Mouse (Mus musculus): ENCODE measurements around the gene Rab44.
"Not testable (repeated sequence)": the region's sequence is repeated elsewhere in the genome, so short reads cannot be mapped to it uniquely, and the experiment has no call there.

Gene Rab44

DNA sequence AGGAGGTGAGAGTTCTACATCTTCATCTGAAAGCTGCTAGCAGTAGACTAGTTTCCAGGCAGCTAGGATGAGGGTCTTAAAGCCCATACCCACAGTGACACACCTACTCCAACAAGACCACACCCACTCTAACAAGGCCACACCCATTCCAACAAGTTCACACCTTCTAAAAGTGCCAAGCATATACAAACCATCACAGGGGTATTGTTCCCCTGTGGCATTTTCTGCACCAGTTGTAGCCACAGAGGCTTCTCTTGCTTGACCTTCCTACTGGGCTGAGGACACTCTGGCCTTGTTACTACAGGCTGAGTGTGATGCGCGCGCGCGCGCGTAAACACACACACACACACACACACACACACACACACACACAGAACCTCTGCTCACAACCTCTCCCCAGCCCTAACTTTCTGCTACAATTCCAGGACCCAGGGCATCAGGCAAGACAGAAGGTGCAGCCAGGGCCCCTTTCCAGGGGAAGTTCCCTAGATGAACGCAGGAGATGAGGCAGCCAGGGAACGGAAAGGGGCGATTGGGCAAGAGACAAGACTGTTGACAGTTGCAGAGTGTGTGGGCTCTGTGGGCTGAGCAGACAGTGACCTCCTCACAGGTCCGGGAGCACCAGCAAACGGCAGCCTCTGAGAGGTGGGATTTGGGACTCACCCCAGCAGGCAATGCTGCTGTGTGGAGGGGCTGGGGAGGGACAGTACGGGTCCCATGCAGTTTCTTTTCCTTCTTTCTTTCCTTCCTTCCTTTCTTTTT lies at the start of gene Rab44:
Rab44 (plus strand) TSS at position 555 of the 762 bp plus-strand sequence.
- in situ Hi-C loops (cut with MboI): no loop called here

DNA sequence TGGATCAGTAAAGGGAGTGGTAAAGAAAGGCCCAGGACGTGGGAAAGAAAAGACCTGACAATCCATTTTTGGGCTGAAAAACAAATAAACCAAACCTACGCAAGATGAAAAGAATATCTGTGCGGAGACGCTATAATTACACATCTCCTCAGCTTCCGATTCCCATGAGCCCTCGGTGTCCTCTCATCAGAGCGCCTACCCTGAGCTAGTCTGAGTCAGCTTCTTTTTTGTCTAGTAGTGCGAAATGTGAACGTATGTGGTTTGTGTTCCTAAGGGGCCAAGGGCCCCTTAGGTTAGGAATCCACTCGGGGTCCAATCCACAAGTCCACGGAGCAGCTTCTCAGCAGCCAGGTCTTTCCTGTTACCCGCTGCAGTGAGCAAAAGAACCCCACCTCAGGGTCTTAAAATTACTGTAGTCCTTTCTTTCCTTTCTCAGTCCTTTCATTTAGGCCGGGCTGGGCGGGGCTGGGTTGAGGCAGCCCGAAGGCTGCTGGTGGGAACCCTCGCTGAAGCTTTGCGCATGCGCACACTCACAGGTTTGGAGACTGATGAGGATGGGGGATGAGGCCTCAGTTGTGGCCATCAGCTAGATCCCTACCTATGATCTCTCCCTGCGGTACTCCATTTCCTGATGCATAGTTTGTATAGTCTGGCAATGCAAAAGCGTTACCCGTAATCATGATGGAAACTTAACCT lies 48.6 kb upstream of the Rab44 start:
- in situ Hi-C loops (cut with MboI): no loop called here

- in situ Hi-C loops (cut with MboI): no loop called here
Observed at GRCm38 (mm10) chr17:29065971-29066370, 48.0 kb upstream of the Rab44 start.

- in situ Hi-C loops (cut with MboI): not testable (repeated sequence)
Observed at GRCm38 (mm10) chr17:29067416-29067815, 46.5 kb upstream of the Rab44 start.

DNA sequence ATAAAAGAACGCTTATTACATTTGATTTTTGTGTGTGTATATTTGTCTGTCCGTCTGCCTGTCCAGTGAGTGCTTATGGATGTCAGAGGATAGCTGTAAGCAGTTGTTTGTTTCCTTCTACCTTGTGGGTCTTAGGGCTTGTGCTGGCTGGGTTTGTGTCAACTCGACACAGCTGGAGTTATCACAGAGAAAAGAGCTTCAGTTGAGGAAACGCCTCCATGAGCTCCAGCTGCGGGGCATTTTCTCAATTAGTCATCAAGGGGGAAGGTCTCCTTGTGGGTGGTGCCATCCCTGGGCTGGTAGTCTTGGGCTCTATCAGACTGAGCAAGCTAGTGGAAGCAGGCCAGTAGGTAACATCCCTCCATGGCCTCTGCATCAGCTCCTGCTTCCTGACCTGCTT lies 46.1 kb upstream of the Rab44 start:
- in situ Hi-C loops (cut with MboI): no loop called here

DNA sequence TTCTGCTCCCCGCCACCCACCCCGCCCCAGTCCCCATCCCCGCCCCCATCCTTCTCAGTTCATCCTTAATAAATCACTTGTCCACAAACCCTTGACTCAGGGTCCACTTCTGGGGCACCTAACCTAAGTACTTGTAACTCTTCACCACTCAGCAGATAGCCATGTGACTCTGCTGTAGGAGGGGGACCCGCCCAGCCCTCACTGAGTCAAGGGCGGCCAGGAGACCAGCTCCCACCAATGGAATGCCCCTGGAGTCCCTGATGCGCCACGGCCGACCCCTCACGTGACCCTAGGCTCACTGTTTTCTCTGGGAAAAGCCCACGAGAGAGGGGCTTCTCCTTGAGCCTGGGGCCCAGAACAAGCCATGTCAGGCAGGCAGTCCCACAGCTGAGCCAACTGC lies 44.9 kb upstream of the Rab44 start:
- in situ Hi-C loops (cut with MboI): no loop called here

DNA sequence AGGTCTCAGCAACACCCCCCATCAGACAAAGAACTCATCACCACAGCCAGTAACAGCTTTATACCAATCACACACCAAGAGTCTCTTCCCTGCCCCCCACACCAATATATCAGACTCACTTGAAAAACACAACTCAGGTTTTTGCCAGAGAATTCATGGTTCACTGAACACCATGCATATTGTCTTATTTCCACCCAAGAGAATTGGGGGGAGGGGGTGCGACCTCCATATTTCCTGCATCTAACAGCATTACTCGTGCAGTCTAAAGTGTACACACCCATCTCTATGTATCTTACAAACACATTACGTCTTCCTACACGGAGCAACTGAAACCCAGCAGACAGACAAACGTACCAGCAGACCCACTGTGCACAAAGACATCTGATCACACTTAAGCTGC lies 42.1 kb upstream of the Rab44 start:
- in situ Hi-C loops (cut with MboI): no loop called here

DNA sequence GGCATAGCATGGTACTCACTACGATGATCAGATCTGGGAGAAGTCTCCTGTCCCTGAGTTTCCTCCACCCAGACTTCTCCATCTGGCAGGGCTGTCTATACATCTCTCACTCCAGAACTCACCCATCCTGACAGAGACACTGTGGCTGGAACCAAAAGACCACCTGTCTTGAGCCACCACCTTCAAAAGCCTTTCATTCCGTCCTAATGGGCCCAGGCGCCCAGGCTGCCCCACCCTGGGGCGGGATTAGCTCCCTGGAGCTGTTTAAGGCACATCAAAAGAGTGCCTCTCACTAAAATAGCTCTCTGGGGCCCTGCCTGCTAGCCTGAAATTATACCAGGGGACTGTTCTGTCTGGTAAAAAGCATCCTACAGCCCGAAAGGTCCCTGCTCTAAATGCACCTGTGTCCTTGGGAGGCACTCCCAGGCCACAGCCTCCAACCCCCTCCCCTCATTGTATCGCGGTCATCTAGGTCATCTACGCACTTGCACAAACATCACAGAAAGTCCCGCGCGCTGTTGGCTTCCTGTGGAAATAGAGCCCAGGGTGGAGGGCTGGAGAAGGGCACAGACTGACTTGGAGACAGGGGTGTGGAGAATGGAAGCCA lies 41.1 kb upstream of the Rab44 start:
- in situ Hi-C loops (cut with MboI): no loop called here

- in situ Hi-C loops (cut with MboI): no loop called here
Observed at GRCm38 (mm10) chr17:29073313-29073712, 40.6 kb upstream of the Rab44 start.

DNA sequence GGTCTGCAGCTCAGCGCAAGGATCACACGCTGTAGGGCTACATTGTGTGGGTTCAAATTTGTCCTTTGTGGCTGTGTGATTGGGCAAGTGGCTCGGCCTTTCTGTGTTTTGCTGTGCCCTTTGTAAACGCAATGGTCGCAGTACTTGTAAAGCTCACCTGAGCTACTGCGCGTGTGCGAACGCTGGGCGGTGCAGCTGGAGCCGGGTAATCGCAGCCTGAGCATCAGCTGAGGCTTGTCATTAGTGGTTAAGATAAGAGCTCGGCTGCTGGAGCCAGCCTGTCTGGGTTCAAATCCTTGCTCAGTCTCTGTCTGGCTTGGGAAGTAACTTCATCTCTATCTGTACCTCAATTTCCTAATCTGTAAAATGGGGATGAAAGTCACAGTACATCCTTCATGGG lies 39.9 kb upstream of the Rab44 start:
- in situ Hi-C loops (cut with MboI): no loop called here

DNA sequence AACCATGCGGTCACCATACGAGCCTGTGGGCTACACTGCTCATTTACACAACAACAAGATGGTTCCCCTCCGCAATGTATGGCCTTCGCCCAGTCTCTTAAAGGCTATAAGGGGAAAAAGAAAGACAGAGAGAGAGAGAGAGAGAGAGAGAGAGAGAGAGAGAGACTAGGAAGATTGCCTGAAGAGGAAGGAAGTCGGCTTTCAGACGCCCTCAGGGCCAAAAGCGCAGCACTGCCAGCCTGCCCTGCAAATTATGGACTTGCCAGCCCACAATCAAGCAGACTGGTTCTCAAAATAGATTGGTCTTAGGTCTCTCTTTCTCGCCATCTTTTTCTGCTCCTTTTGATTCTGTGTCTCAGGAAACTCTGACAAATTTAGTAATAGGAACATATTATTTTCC lies 37.7 kb upstream of the Rab44 start:
- in situ Hi-C loops (cut with MboI): no loop called here

GRCm38 (mm10) chr17:29077786-29078509 lies 36.0 kb upstream of the Rab44 start:
- in situ Hi-C loops (cut with MboI): no loop called here

DNA sequence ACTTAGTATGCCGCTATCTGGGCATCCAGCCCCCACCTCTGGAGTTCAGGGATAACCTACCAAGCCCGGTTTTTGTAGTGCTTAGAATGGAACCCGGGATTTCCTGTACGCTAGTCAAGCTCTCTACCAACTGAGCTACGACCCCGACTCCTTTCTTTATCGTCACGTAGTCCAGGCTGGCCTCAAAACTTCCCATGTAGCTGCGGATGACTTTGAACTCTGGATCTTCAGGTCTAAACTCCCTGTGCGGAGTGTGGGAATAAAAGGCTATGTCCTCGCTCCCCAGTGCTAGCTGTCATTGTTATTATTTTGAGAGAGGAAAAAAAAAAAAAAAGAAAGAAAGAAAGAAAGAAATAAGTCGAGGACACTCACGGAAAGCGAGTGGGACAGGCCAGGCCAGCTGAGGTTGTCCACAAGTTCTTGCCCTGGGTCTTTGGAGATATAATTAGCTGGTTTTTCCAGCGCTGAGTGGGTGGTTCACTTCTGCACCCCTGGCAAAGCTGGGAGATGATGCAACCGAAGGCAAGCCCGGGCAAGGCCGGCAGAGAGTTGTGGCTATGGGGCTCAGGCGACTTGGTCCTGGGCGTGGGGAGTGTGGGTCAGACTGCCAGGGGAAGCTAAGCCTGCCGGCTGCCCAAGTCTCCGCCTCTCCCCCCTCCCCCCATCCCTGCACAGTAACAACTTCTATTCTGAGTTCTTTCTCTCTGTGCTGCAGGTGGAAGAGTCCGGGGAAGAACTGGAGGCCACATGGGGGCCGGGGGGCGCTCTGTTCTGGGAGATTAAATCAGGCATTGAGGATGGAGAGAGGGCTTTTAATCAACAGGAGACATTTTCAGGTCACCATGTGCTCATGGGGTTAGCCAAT lies 35.2 kb upstream of the Rab44 start:
- in situ Hi-C loops (cut with MboI): no loop called here

- in situ Hi-C loops (cut with MboI): no loop called here
Observed at GRCm38 (mm10) chr17:29080758-29081617, 33.0 kb upstream of the Rab44 start.

GRCm38 (mm10) chr17:29081618-29082381 lies 32.1 kb upstream of the Rab44 start:
- in situ Hi-C loops (cut with MboI): no loop called here

- in situ Hi-C loops (cut with MboI): no loop called here
Observed at GRCm38 (mm10) chr17:29083586-29083985, 30.4 kb upstream of the Rab44 start.

DNA sequence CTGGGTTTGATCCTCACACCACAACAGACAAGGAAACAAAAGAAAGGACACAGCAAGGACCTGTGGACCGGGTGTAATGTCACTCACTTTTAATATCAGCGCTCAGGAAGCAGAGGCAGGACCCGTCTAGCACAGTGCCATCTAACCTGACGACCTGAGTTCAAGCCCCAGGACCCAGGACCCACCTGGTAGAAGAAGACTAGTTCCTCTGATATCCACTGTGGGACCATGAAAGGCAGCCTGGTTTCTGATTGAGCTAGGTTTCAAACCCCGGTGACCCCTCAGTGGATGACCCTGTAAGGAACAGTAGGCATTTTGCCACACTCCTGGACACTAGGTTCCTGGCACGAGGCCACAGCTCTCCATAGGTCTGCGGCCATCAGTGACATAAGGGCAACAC lies 29.3 kb upstream of the Rab44 start:
- in situ Hi-C loops (cut with MboI): no loop called here

- in situ Hi-C loops (cut with MboI): no loop called here
Observed at GRCm38 (mm10) chr17:29085266-29085665, 28.7 kb upstream of the Rab44 start.

- in situ Hi-C loops (cut with MboI): no loop called here
Observed at GRCm38 (mm10) chr17:29086916-29087315, 27.0 kb upstream of the Rab44 start.

DNA sequence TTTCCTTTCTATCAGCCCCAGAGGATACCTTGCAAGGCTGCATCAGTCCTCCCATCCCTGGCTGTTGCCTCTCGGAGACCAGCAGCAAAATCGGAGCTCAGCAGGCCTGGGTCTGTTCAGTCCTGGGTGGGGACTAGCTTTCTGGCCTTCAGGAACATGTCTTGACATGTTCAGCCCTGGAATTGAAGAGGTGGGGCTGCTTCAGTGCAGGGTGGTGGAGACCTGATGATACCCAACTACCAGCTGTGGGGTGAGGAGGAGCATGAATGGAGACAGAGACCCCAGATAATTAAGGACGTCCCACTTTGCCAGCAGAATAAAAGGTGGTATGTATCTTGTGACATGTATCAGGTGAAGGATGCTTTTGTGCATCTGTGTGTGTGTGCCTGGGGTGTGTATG lies 23.2 kb upstream of the Rab44 start, which contains the start of gene Cdkn1a:
Cdkn1a (plus strand) TSS at position 201 of the 400 bp plus-strand sequence.
- in situ Hi-C loops (cut with MboI): no loop called here

Measured in mature B cell (primary cell).